Mouse (Mus musculus) myocyte (in vitro differentiated cells): Measurements from ENCODE around the gene Marcksl1.
"Not testable (repeated sequence)": the region's sequence is repeated elsewhere in the genome, so short reads cannot be mapped to it uniquely, and the experiment has no call there.

ENCODE experiments used
- CEBPB ChIP-seq: IDR thresholded peaks from 2 replicates; pipeline ENCODE4 v1.6.1; 2011; ENCODE audit warnings: mild to moderate bottlenecking, moderate library complexity; ENCODE audit not compliant: poor library complexity, insufficient read depth, severe bottlenecking
- E2F4 ChIP-seq: IDR thresholded peaks from one replicate; pipeline ENCODE4 v1.6.1; 2011; ENCODE audit warnings: mild to moderate bottlenecking, control low read depth, moderate library complexity; ENCODE audit not compliant: insufficient read depth
- MAX ChIP-seq: IDR thresholded peaks from one replicate; pipeline ENCODE4 v1.6.1; 2011; ENCODE audit warnings: low read depth, mild to moderate bottlenecking, control low read depth
- MYOD1 ChIP-seq, 3 experiments: IDR thresholded peaks; one replicate each; pipeline ENCODE4 v1.6.1; 2011; ENCODE audit warnings: control low read depth in 2 of 3, low read depth in 2 of 3, mild to moderate bottlenecking in 2 of 3, moderate library complexity in 1 of 3; ENCODE audit not compliant: insufficient read length in 2 of 3, control insufficient read depth in 1 of 3
- POLR2A ChIP-seq: IDR thresholded peaks from one replicate; pipeline ENCODE4 v1.6.1; 2011; ENCODE audit warnings: low read depth, mild to moderate bottlenecking, control low read depth, moderate library complexity; ENCODE audit not compliant: insufficient read length
- POLR2AphosphoS2 ChIP-seq: IDR thresholded peaks from one replicate; pipeline ENCODE4 v1.6.1; 2011; ENCODE audit warnings: low read depth, control low read depth; ENCODE audit not compliant: insufficient read length
- SRF ChIP-seq: IDR thresholded peaks from one replicate; pipeline ENCODE4 v1.6.1; 2011; ENCODE audit warnings: low read depth; ENCODE audit not compliant: control insufficient read depth, insufficient read length
- TCF12 ChIP-seq: IDR thresholded peaks from one replicate; pipeline ENCODE4 v1.6.1; 2011; ENCODE audit warnings: mild to moderate bottlenecking, control low read depth; ENCODE audit not compliant: poor library complexity, insufficient read depth, severe bottlenecking
- USF1 ChIP-seq: IDR thresholded peaks from one replicate; pipeline ENCODE4 v1.6.1; 2011; ENCODE audit warnings: low read depth, mild to moderate bottlenecking, control low read depth, moderate library complexity

DNA sequence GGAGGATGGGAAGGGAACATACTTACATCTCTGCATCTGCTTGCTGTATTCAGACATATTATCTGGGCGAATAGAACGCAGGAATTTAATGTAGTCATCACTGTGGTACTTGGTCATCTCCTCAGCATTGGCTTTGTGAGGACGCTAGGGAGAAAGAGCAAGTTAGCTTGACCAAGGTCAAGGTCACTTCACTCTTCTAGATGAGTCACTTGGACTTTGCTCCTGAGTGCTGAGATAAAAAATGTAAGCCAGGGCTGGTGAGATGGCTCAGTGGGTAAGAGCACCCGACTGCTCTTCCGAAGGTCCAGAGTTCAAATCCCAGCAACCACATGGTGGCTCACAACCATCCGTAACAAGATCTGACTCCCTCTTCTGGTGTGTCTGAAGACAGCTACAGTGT lies 15.5 kb downstream of the Marcksl1 start:
- TF ChIP-seq E2F4; POLR2A; USF1; POLR2AphosphoS2; SRF; MAX; MYOD1 (IDR thresholded peaks at IDR 0.05; ENCODE audit: control insufficient read depth in 1 of 3, insufficient read length in 2 of 3, low read depth in 2 of 3); CEBPB; TCF12: not testable (repeated sequence)
